Mouse (Mus musculus): ENCODE data around the gene Snx20.

DNA sequence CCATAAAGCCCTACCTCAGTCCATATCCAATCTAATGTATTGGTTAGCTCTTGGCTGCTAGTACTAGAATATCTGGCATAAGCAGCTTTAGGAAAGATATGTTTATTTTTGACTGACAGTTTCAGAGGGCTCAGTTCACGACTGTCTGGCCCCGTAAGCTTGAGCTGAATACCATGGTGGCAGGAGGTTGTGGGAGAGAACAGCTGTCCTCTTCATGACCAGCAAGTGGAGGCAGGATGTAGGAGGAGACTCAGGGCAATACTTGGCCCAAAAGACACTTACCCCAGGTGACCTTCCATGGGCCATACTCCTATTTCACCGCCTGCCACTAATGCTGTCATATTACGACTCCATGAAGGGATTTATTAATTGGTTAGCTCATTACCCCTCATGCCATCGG is 37.9 kb upstream of the Snx20 start:
- no peak for TF ChIP-seq CTCF (IDR thresholded peaks at IDR 0.05; ENCODE audit: insufficient read depth, low read length)
- no peak for TF ChIP-seq POLR2A (IDR thresholded peaks at IDR 0.05; ENCODE audit: borderline replicate concordance, extremely low read depth, low read depth, low read length)

All from lung, adult 2 months (tissue).